In the genomic region with DNA sequence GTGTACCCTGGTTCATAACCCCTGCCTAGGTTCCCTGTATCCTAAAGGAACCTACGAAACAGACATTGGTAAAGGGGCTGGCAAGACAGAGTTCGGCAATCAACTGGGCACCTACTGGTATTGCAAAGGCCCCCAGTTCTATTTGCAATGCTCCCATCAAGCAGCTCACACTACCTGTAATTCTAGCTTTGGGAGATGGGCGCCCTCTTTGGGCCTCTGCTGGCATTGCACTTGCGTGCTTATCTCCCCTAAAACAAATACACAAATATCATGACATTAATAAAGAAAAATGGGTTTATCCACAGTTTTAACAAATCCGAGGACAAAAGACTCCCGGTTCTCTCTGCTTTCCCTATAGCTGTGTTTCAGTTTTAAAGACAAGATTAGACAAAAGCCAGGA, we compare ENCODE assay signal across 15 mouse cellular contexts.
DNase-seq lines count a peak whose midpoint lies in the region; ATAC-seq and TF ChIP-seq lines count a peak whose summit lies in the region.
"Had no signal": no experiment of that assay in that cellular context is flagged by ENCODE, and none has a peak within 500 bp of the region (broad histone marks: within the 10 kb centered on the region; RNA-seq: fewer than 3 reads in every experiment).

No protein-coding gene starts in this region.

- no peak overlapping the region for H3K4me2 ChIP-seq in hindbrain, postnatal 0 days (ENCODE audit: low read depth, low read length)
- H3K4me2 ChIP-seq in hindbrain, embryonic 11.5 days (replicated peaks; ENCODE audit: low read depth, low read length): no peak overlapping the region
- H3K4me2 ChIP-seq in lung, embryonic 14.5 days: no peak overlapping the region
- no peak overlapping the region for H3K4me2 ChIP-seq in CH12.LX (ENCODE audit: insufficient read depth, low read depth, poor library complexity, severe bottlenecking)
- H3K4me2 ChIP-seq: embryonic facial prominence, embryonic 13.5 days; heart, embryonic 11.5 days; hindbrain, embryonic 13.5 days; liver, embryonic 15.5 days; neural tube, embryonic 15.5 days had no signal

- no peaks in the 10 kb centered on the region for H3K9me3 ChIP-seq in hindbrain, postnatal 0 days (ENCODE audit: low read length)
- H3K9me3 ChIP-seq in hindbrain, embryonic 11.5 days (ENCODE audit: control insufficient read depth, low read length): no peaks in the 10 kb centered on the region
- no peaks in the 10 kb centered on the region for H3K9me3 ChIP-seq in lung, embryonic 14.5 days (ENCODE audit: low read depth, low read length)
- peaks cover 5% of the 10 kb centered on the region for H3K9me3 ChIP-seq in CH12.LX (replicated peaks; ENCODE audit: low read length)
- H3K9me3 ChIP-seq: embryonic facial prominence, embryonic 13.5 days; hindbrain, embryonic 13.5 days; liver, embryonic 15.5 days; neural tube, embryonic 15.5 days had no signal

- H3K27ac ChIP-seq in hindbrain, postnatal 0 days: no peak overlapping the region
- H3K27ac ChIP-seq in hindbrain, embryonic 11.5 days (ENCODE audit: low read depth, low read length): no peak overlapping the region
- H3K27ac ChIP-seq in lung, embryonic 14.5 days (ENCODE audit: low read depth): no peak overlapping the region
- no peak overlapping the region for H3K27ac ChIP-seq in CH12.LX (ENCODE audit: insufficient read depth, low read depth)
- H3K27ac ChIP-seq in bone marrow, adult 2 months (ENCODE audit: control insufficient read depth, insufficient read depth, low read depth, low read length, poor library complexity): no peak overlapping the region
- H3K27ac ChIP-seq: embryonic facial prominence, embryonic 13.5 days; hindbrain, embryonic 13.5 days; liver, embryonic 15.5 days; neural tube, embryonic 15.5 days had no signal

- no peak for DNase-seq in hindbrain, postnatal 0 days (ENCODE audit: low spot score)
- no peak for DNase-seq in hindbrain, embryonic 11.5 days (ENCODE audit: low spot score)
- DNase-seq in lung, embryonic 14.5 days: no peak
- DNase-seq in lung, postnatal 36 days: no peak
- no peak for DNase-seq in CH12.LX (ENCODE audit: extremely low read depth)
- no peak for DNase-seq in retina, postnatal 1 day
- no peak for DNase-seq in gastrocnemius, adult 8-10 months (ENCODE audit: low spot score in 2 of 2)
- DNase-seq: cerebellum, adult 18-20 months; thymus, adult 18-20 months had no signal

- H3K9ac ChIP-seq in hindbrain, postnatal 0 days (replicated peaks; ENCODE audit: low read length): no peak overlapping the region
- no peak overlapping the region for H3K9ac ChIP-seq in hindbrain, embryonic 11.5 days (ENCODE audit: low read depth, low read length)
- H3K9ac ChIP-seq in lung, embryonic 14.5 days: no peak overlapping the region
- no peak overlapping the region for H3K9ac ChIP-seq in CH12.LX (ENCODE audit: insufficient read depth, low read depth)
- H3K9ac ChIP-seq: embryonic facial prominence, embryonic 13.5 days; hindbrain, embryonic 13.5 days; liver, embryonic 15.5 days; neural tube, embryonic 15.5 days had no signal

- in situ Hi-C loops in CH12.LX (cut with MboI; ENCODE audit: low pct_ligation_motif_present, low pct_unique_long_range_greater_than_20kb, low sequenced_read_pairs): no loop called here

- dilution Hi-C loops in CH12.LX (cut with MboI; ENCODE audit: extremely low pct_ligation_motif_present, extremely low pct_unique_long_range_greater_than_20kb, low sequenced_read_pairs): no loop called here

- TF ChIP-seq EP300 in CH12.LX (IDR thresholded peaks at IDR 0.05; ENCODE audit: low read length): no peak

- H3K27me3 ChIP-seq in hindbrain, postnatal 0 days (ENCODE audit: insufficient read depth, low read length): no peaks in the 10 kb centered on the region
- no peaks in the 10 kb centered on the region for H3K27me3 ChIP-seq in hindbrain, embryonic 11.5 days (ENCODE audit: control insufficient read depth, insufficient read depth, low read length)
- H3K27me3 ChIP-seq in lung, embryonic 14.5 days (ENCODE audit: insufficient read depth, low read length): no peaks in the 10 kb centered on the region
- no peaks in the 10 kb centered on the region for H3K27me3 ChIP-seq in CH12.LX (replicated peaks)
- H3K27me3 ChIP-seq: embryonic facial prominence, embryonic 13.5 days had no signal

- WGBS in hindbrain, postnatal 0 days: 88% methylated on average over 6 of the region's 6 CpGs
- 90% methylated on average over 6 of the region's 6 CpGs for WGBS in hindbrain, embryonic 11.5 days
- 79% methylated on average over 6 of the region's 6 CpGs for WGBS in lung, embryonic 14.5 days
- WGBS in bone marrow, adult 2 months: 78% methylated on average over 6 of the region's 6 CpGs

- peak; percentile 15 for TF ChIP-seq RAD21 in CH12.LX (IDR thresholded peaks at IDR 0.05; ENCODE audit: low read depth, low read length)

- no peaks in the 10 kb centered on the region; the same call in 1 of the 2 replicates for H3K4me1 ChIP-seq in hindbrain, postnatal 0 days (ENCODE audit: insufficient read depth, low read length)
- H3K4me1 ChIP-seq in hindbrain, embryonic 11.5 days (replicated peaks; ENCODE audit: control insufficient read depth, insufficient read depth, low read length): no peaks in the 10 kb centered on the region
- H3K4me1 ChIP-seq in lung, embryonic 14.5 days (ENCODE audit: insufficient read depth): no peaks in the 10 kb centered on the region
- H3K4me1 ChIP-seq in CH12.LX (ENCODE audit: control insufficient read depth in 1 of 2, insufficient read depth in 2 of 2): peaks cover 14 to 39% of the 10 kb centered on the region in 2 experiments
- H3K4me1 ChIP-seq in bone marrow, adult 2 months (ENCODE audit: control insufficient read depth, insufficient read depth, low read length): no peaks in the 10 kb centered on the region
- H3K4me1 ChIP-seq: liver, embryonic 15.5 days had no signal

- H3K4me3 ChIP-seq in hindbrain, postnatal 0 days (ENCODE audit: low read length): no peak overlapping the region
- H3K4me3 ChIP-seq in hindbrain, embryonic 11.5 days (ENCODE audit: low read depth, low read length): no peak overlapping the region
- H3K4me3 ChIP-seq in lung, embryonic 14.5 days (ENCODE audit: low read depth, low read length): no peak overlapping the region
- H3K4me3 ChIP-seq in CH12.LX (replicated peaks in 1 of 3; ENCODE audit: low read depth in 2 of 3, low read length in 2 of 3, poor library complexity in 1 of 3): no peak overlapping the region
- no peak overlapping the region for H3K4me3 ChIP-seq in bone marrow, adult 2 months (replicated peaks; ENCODE audit: control insufficient read depth, low read depth, low read length)
- H3K4me3 ChIP-seq: embryonic facial prominence, embryonic 13.5 days; hindbrain, embryonic 13.5 days; liver, embryonic 15.5 days; neural tube, embryonic 15.5 days had no signal

- TF ChIP-seq POLR2A in CH12.LX (IDR thresholded peaks at IDR 0.05; ENCODE audit: low read depth, low read length): no peak
- TF ChIP-seq POLR2A in bone marrow, adult 2 months (IDR thresholded peaks at IDR 0.05; ENCODE audit: borderline replicate concordance, control insufficient read depth, low read depth, low read length): no peak

- peak; percentile 30; the same call in 1 of the 2 replicates for TF ChIP-seq CTCF in hindbrain, postnatal 0 days (IDR thresholded peaks at IDR 0.05; ENCODE audit: low read depth)
- peak; percentile 39 for TF ChIP-seq CTCF in lung, embryonic 14.5 days (IDR thresholded peaks at IDR 0.05; ENCODE audit: low read depth)
- peak; percentile 52 to 53 for TF ChIP-seq CTCF in CH12.LX (conservative IDR thresholded peaks at IDR 0.05 in 1 of 2, IDR thresholded peaks at IDR 0.05 in 1 of 2; ENCODE audit: low read depth in 2 of 2, low read length in 2 of 2)
- TF ChIP-seq CTCF in bone marrow, adult 2 months (IDR thresholded peaks at IDR 0.05; ENCODE audit: control insufficient read depth, insufficient read depth, low read length): peak; percentile 27; the same call in 1 of the 2 replicates

- no peaks in the 10 kb centered on the region for H3K36me3 ChIP-seq in hindbrain, postnatal 0 days (ENCODE audit: insufficient read depth, low read length)
- H3K36me3 ChIP-seq in hindbrain, embryonic 11.5 days (ENCODE audit: control insufficient read depth, insufficient read depth, low read length): no peaks in the 10 kb centered on the region
- H3K36me3 ChIP-seq in lung, embryonic 14.5 days (ENCODE audit: insufficient read depth): no peaks in the 10 kb centered on the region
- H3K36me3 ChIP-seq in CH12.LX (replicated peaks in 1 of 2; ENCODE audit: control insufficient read depth in 1 of 2, insufficient read depth in 1 of 2, low read length in 1 of 2): no peaks in the 10 kb centered on the region
- H3K36me3 ChIP-seq: embryonic facial prominence, embryonic 13.5 days; hindbrain, embryonic 13.5 days; liver, embryonic 15.5 days; neural tube, embryonic 15.5 days had no signal

- ATAC-seq in hindbrain, postnatal 0 days: no peak
- no peak for ATAC-seq in hindbrain, embryonic 11.5 days (ENCODE audit: low FRiP score)
- no peak for ATAC-seq in lung, embryonic 14.5 days (ENCODE audit: insufficient read depth)

- no peaks in the 10 kb centered on the region for H3K79me2 ChIP-seq in CH12.LX (replicated peaks; ENCODE audit: control insufficient read depth, extremely low read depth, insufficient read depth, poor library complexity, severe bottlenecking)

TF ChIP-seq in CH12.LX, 34 proteins besides CTCF, POLR2A, EP300 and RAD21:
- TF ChIP-seq HCFC1 (IDR thresholded peaks at IDR 0.05; ENCODE audit: low read depth, low read length) (no peak), SMC3 (IDR thresholded peaks at IDR 0.05; ENCODE audit: low read depth, low read length) (peak; percentile 14; the same call in 1 of the 2 replicates), USF2 (conservative IDR thresholded peaks at IDR 0.05; ENCODE audit: low read depth, low read length) (no peak)
TF ChIP-seq in CH12.LX: peak in this region for 1.
